Mouse (Mus musculus): ENCODE measurements around the gene Vmn2r32. TPM values are rescaled to one million over a fixed set of nuclear protein-coding genes. Genes with fewer than 3 reads are reported as not detected.
"Not testable (repeated sequence)": the region's sequence is repeated elsewhere in the genome, so short reads cannot be mapped to it uniquely, and the experiment has no call there.

The Vmn2r32 gene
- not detected in 2 replicates for total RNA-seq (2014; rRNA removed)
- not detected in 2 replicates for polyA plus RNA-seq (2012; rRNA removed)

DNA sequence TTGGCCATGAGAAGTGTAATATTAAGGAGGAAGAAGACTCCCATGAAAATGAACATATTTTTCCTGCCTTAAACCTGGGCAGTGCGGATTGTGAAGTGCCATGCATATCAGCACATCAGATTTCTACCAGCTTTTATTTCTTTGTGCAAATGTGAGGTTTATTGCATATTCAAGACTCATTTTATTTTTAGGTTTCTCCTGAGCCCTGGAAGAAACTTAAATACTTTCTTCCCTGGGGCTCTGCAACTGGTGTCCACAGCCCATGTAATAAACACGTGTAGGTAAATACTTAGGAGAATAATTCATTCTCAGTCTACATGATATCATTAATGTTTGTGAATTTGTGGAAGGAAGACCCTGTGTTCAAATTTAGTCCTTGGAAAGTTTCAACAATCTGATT, at the start of gene Vmn2r32:
Gene Vmn2r32 (minus strand): TSS at position 101 of the 400 bp plus-strand sequence.
- H3K4me3 ChIP-seq (ENCODE audit: insufficient read depth, low read depth, low read length); H3K36me3 ChIP-seq (ENCODE audit: control insufficient read depth, insufficient read depth, low read length); H3K4me1 ChIP-seq (ENCODE audit: control insufficient read depth, insufficient read depth, low read length); H3K27me3 ChIP-seq (ENCODE audit: control insufficient read depth, insufficient read depth, low read length); H3K79me2 ChIP-seq (ENCODE audit: control insufficient read depth, insufficient read depth, low read length); DNase-seq (ENCODE audit: extremely low read depth, low read depth, low spot score); H3K27ac ChIP-seq (replicated peaks; ENCODE audit: insufficient read depth, low read depth, low read length); H3K9ac ChIP-seq (ENCODE audit: low read depth, low read length): not testable (repeated sequence)
- 47% methylated on average over 1 of the region's 2 CpGs for WGBS

Other genes with a start within 250 kb of the Vmn2r32 start
- 1.1 and 1.4 TPM in 2 replicates for gene Vmn2r29, start 232.7 kb downstream of the Vmn2r32 start, total RNA-seq (2014; rRNA removed)
- 0.33 TPM in 1 of 2 replicates, not detected in the other for gene Vmn2r29, start 232.7 kb downstream of the Vmn2r32 start, polyA plus RNA-seq (2012; rRNA removed)
- gene Gm45844, start 201.7 kb downstream of the Vmn2r32 start, total RNA-seq (2014; rRNA removed), result 1.5 and 3.0 TPM in 2 replicates
- gene Gm45844, start 201.7 kb downstream of the Vmn2r32 start, polyA plus RNA-seq (2012; rRNA removed), result 1.3 TPM in 2 replicates
- gene Clcn4, start 179.2 kb downstream of the Vmn2r32 start, total RNA-seq (2014; rRNA removed), result 35.8 and 37.5 TPM in 2 replicates
- gene Clcn4, start 179.2 kb downstream of the Vmn2r32 start, polyA plus RNA-seq (2012; rRNA removed), result 19.6 and 23.2 TPM in 2 replicates
- gene Vmn2r30, start 142.4 kb downstream of the Vmn2r32 start, total RNA-seq (2014; rRNA removed), result not detected in 2 replicates
- gene Vmn2r30, start 142.4 kb downstream of the Vmn2r32 start, polyA plus RNA-seq (2012; rRNA removed), result not detected in 2 replicates
- gene Gm45783, start 105.4 kb downstream of the Vmn2r32 start, total RNA-seq (2014; rRNA removed), result not detected in 2 replicates
- not detected in 2 replicates for gene Gm45783, start 105.4 kb downstream of the Vmn2r32 start, polyA plus RNA-seq (2012; rRNA removed)
- not detected in 2 replicates for gene Vmn2r31, start 80.3 kb downstream of the Vmn2r32 start, total RNA-seq (2014; rRNA removed)
- not detected in 2 replicates for gene Vmn2r31, start 80.3 kb downstream of the Vmn2r32 start, polyA plus RNA-seq (2012; rRNA removed)
- not detected in 2 replicates for gene Vmn2r33, start 86.8 kb upstream of the Vmn2r32 start, total RNA-seq (2014; rRNA removed)
- not detected in 2 replicates for gene Vmn2r33, start 86.8 kb upstream of the Vmn2r32 start, polyA plus RNA-seq (2012; rRNA removed)
- not detected in 2 replicates for gene Vmn2r34, start 209.5 kb upstream of the Vmn2r32 start, total RNA-seq (2014; rRNA removed)
- not detected in 2 replicates for gene Vmn2r34, start 209.5 kb upstream of the Vmn2r32 start, polyA plus RNA-seq (2012; rRNA removed)